Mouse (Mus musculus): ENCODE measurements around the gene Fam227b.

The Fam227b gene

DNA sequence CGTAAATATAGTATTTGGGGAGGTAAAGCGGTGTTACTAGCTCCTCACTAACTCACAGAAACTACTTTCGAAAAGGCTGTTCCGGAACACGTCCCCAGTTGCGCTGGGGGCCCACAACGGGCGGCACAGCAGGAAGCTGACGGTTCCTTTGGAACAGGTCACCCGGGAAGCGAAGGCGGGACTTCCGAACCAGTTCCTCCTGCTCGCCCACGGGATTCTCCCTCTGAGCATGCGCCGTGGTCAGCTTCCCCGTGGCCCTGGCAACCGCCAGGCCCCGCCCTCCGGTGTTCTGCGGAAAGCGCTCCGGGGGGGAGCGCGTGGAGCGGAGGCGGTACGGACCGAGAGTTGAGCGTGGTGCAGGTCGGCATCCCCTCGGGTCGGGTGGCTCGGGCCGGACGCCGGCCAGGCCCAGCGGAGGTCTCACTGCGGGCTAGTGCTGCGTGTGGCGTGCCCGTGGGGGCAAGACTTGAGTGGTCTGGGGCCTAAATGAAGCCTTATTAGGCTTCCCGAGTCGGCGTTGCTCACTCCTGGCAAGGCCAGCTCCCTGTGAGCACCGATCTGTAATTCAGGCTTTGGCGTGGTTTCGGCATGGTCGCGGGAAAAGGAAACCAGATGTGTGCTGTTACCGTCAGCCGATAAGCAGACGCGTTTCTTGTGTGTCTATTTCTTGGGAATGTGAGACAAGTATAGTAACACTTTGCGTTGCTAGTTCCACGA, at the start of gene Fam227b, which contains the start of gene Dtwd1:
Fam227b (minus strand) TSS at position 150 of the 717 bp plus-strand sequence.
Dtwd1 (plus strand) TSS at position 287 of the 717 bp plus-strand sequence.
- ATAC-seq (ENCODE audit: low TSS enrichment), result peak; percentile 99

- ATAC-seq (ENCODE audit: low TSS enrichment), result no peak
These were observed 47.2 kb upstream of the Fam227b start for GRCm38 (mm10) chr2:126198971-126199370.

- ATAC-seq (ENCODE audit: low TSS enrichment), result no peak
These were observed 44.0 kb upstream of the Fam227b start for GRCm38 (mm10) chr2:126195631-126196356.

- no peak for ATAC-seq (ENCODE audit: low TSS enrichment)
These were observed 40.3 kb upstream of the Fam227b start for GRCm38 (mm10) chr2:126192129-126192528.

GRCm38 (mm10) chr2:126191306-126191705, 39.5 kb upstream of the Fam227b start:
- ATAC-seq (ENCODE audit: low TSS enrichment), result no peak

GRCm38 (mm10) chr2:126171427-126171826, 19.6 kb upstream of the Fam227b start:
- no peak for ATAC-seq (ENCODE audit: low TSS enrichment)

- ATAC-seq (ENCODE audit: low TSS enrichment), result peak; percentile 87
These were observed 15.2 kb upstream of the Fam227b start for GRCm38 (mm10) chr2:126166848-126167617.

DNA sequence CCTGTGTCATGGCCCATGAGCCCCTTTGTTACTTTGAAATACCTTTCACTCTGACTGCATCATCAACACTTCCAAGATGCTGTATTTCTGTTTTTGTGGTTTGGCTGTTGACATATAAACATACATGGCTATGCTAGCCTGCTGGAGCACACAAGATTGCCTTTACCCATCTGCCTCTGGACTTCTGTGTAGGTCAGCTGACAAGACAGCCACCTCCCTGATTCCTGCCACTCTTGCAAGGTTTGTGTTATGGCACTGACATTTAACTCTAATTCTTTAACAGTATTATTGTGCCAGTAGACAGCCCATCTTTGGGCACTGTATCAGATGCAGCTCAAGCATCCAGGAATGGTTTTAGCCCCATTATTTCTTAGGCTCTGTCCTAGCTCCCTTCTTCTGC, 14.5 kb upstream of the Fam227b start:
- no peak; the same call in 1 of the 2 replicates for ATAC-seq (ENCODE audit: low TSS enrichment)

DNA sequence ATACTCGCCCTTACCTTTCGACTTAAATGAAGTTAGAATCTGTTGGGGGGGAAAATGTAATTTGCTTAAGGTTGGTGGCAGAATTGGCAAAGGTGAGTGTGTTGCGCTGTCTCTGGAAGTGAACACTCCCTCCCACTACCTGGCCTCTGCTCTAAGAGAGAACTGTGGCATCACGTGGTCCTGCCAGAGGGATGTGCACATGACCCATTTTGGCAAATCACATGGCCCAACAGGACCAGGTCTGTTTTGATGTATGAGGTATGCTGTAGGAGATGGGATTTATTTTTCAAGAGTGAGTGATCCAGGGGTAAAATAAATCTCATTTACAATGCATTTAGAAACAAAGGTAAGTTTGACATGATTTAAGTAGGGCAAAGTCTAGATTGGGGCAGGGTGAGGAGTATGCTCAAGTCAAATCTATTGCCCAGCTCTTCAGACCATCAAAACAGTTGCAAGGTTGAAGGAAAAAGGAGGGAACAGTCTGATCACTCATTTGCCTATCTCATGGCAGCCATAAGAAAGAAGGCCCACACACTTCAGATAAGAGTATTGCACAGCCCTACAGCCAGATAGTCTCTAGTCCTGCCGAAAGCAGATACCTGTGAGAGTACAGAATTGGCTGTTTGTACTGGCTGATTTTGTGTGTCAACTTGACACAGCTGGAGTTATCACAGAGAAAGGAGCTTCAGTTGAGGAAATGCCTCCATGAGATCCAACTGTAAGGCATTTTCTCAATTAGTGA, 13.6 kb upstream of the Fam227b start:
- no peak for ATAC-seq (ENCODE audit: low TSS enrichment)

- ATAC-seq (ENCODE audit: low TSS enrichment), result no peak
These were observed 4.1 kb downstream of the Fam227b start for GRCm38 (mm10) chr2:126147723-126148122.

DNA sequence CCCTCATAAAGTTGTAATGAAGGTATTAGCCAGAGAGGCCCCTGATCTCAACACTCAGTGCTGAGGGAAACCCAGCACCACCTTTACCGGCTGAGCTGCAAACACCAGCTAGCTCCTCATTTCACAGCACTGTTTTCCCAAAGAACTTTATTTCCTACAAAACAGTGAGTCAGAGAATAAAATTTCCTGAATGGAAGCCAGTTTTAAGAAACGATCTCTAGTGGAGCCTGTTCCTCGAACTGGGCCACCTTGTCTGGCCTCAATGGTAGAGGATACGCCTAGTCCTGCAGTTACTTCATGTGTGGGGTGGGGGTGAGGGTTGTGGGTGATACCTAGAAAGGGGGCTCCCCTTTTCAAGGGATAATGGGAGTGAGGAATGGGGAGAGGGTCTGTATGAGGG, 57.2 kb downstream of the Fam227b start:
- no peak for ATAC-seq (ENCODE audit: low TSS enrichment)

GRCm38 (mm10) chr2:126090432-126090831, 61.4 kb downstream of the Fam227b start:
- ATAC-seq (ENCODE audit: low TSS enrichment), result no peak

DNA sequence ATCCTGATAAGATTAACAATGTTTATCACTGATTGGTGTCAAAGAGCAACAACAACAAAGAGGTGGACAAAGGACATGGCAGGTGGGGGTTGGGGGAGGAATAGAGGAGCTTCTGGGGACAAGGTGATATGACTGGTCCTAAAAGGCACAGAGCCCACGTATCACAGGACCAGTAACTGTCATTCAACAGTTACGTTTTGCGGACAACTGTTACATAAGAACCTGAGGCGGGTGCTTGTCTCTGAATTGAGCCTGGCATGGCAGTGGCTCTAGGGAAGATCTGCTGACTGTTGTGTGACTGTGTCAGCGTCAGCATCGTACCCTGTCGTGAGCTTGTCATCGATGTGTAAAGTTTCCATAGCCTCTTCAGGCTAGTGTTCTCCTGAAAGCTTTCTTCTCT, 65.6 kb downstream of the Fam227b start:
- no peak for ATAC-seq (ENCODE audit: low TSS enrichment)

DNA sequence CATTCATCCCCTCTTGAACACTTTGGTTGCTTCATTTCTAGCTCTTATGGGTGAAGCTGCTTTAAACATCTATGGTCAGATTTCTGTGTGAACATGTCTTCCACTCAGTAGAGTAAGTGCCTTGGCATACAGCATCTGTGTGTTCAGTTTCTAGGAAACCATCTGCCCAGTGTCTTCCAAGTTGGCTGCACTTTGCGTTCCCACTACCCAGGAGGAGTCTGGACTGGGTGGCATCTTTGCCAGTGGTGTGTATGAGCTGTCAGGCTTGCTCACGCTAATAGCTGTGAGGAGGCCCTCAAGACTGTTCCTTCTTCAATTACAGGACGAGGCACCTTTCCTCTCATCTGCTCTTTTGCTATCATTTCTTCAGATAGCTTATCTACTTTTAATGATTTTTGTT, 67.5 kb downstream of the Fam227b start:
- ATAC-seq (ENCODE audit: low TSS enrichment), result no peak

- ATAC-seq (ENCODE audit: low TSS enrichment), result no peak
These were observed 72.7 kb downstream of the Fam227b start for GRCm38 (mm10) chr2:126079086-126079485.

GRCm38 (mm10) chr2:126076506-126076905, 75.3 kb downstream of the Fam227b start:
- no peak for ATAC-seq (ENCODE audit: low TSS enrichment)

DNA sequence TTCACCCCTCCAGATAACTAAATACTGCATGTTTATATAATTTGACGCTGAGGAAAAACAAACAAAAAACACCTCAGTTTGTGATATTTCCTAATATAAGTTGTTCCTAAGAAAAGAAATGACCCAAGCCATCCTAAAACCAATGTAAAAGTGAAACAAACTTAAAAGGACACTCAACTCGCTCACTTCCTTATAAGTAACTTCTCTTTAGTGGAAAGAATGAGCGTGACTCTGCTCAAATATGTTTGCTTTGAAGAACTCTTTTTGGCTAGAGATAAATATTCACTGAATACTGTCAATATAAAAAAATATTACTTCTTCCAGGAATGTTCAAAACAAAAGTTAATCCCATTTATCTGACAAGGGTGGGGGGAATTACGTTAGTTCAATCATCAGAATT, 78.1 kb downstream of the Fam227b start:
- ATAC-seq (ENCODE audit: low TSS enrichment), result no peak

DNA sequence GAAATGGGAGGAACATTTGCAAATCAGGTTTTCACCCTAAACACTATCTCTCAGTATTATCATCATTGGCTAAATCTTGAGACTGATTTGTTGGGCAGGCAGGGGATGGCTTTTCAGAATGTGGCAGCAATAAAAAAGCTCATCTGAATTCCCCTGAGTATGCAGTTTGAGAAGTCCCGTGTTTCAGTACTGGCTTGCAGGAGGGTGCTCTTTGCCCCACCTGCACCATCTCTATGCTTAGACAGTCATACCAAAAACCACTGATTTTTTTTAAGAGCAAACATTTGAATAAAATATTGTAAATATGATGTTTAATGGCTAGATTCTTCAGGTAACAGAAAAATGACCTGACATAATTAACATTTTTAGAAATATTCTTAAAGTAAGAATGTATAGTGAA, 82.1 kb downstream of the Fam227b start:
- no peak for ATAC-seq (ENCODE audit: low TSS enrichment)

GRCm38 (mm10) chr2:126065303-126065856, 86.4 kb downstream of the Fam227b start:
- no peak for ATAC-seq (ENCODE audit: low TSS enrichment)

GRCm38 (mm10) chr2:126064814-126065213, 87.0 kb downstream of the Fam227b start:
- ATAC-seq (ENCODE audit: low TSS enrichment), result no peak

- no peak for ATAC-seq (ENCODE audit: low TSS enrichment)
These were observed 88.9 kb downstream of the Fam227b start for GRCm38 (mm10) chr2:126062876-126063275.
